ENCODE assay signal across 9 mouse cellular contexts in genomic region chr2:127483001-127483400, GRCm38 (mm10). TPM values are rescaled to one million over a fixed set of nuclear protein-coding genes. Genes with fewer than 3 reads are reported as not detected.
DNase-seq lines count a peak whose midpoint lies in the region; ATAC-seq and TF ChIP-seq lines count a peak whose summit lies in the region.
"Had no signal": no experiment of that assay in that cellular context is flagged by ENCODE, and none has a peak within 500 bp of the region (broad histone marks: within the 10 kb centered on the region; RNA-seq: fewer than 3 reads in every experiment).

No protein-coding gene starts in this region.

- no peak overlapping the region for H3K27ac ChIP-seq in heart, postnatal 0 days (ENCODE audit: low read depth)
- no peak overlapping the region for H3K27ac ChIP-seq in limb, embryonic 14.5 days (replicated peaks; ENCODE audit: low read depth, low read length)
- H3K27ac ChIP-seq in thymus, adult 2 months (ENCODE audit: control insufficient read depth, insufficient read depth, low read length): no peak overlapping the region

- TF ChIP-seq CTCF in heart, postnatal 0 days (IDR thresholded peaks at IDR 0.05; ENCODE audit: low read depth): no peak
- no peak for TF ChIP-seq CTCF in thymus, adult 2 months (IDR thresholded peaks at IDR 0.05; ENCODE audit: borderline replicate concordance, control insufficient read depth, extremely low read depth, insufficient read depth, low read length, poor library complexity)

- H3K36me3 ChIP-seq in heart, postnatal 0 days (replicated peaks; ENCODE audit: control insufficient read depth, insufficient read depth, low read length): no peaks in the 10 kb centered on the region
- H3K36me3 ChIP-seq in limb, embryonic 14.5 days (ENCODE audit: control insufficient read depth, insufficient read depth, low read length): no peaks in the 10 kb centered on the region
- H3K36me3 ChIP-seq in thymus, adult 2 months (ENCODE audit: control insufficient read depth, insufficient read depth, low read length): no peaks in the 10 kb centered on the region

- TF ChIP-seq POLR2A in limb, embryonic 14.5 days (IDR thresholded peaks at IDR 0.05; ENCODE audit: borderline replicate concordance, extremely low read depth, insufficient read depth, insufficient read length): no peak
- TF ChIP-seq POLR2A in thymus, adult 2 months (IDR thresholded peaks at IDR 0.05; ENCODE audit: control insufficient read depth, extremely low read depth, insufficient read depth, low read length, poor library complexity): no peak

- peak; percentile 35 to 54 for DNase-seq in cerebellum, postnatal 10 days
- DNase-seq in cerebellum, adult 9-10 months: no peak
- peak; percentile 26 for DNase-seq in embryo, embryonic 11 days
- no peak for DNase-seq in heart, postnatal 0 days (ENCODE audit: low spot score)
- DNase-seq in limb, embryonic 14.5 days (ENCODE audit: low spot score): no peak
- peak; percentile 31 for DNase-seq in neural tube, embryonic 10.5 days (ENCODE audit: extremely low spot score, low spot score)
- no peak for DNase-seq in gastrocnemius, postnatal 4 days (ENCODE audit: low spot score in 2 of 2)
- DNase-seq in thymus, adult 2 months: no peak

- H3K27me3 ChIP-seq in heart, postnatal 0 days (ENCODE audit: control insufficient read depth, insufficient read depth, low read length): peaks cover 70% of the 10 kb centered on the region
- H3K27me3 ChIP-seq in limb, embryonic 14.5 days (ENCODE audit: control insufficient read depth, insufficient read depth, low read length): peaks cover 47% of the 10 kb centered on the region
- peaks cover 9% of the 10 kb centered on the region for H3K27me3 ChIP-seq in thymus, adult 2 months (ENCODE audit: control insufficient read depth, insufficient read depth, low read length)

- H3K4me3 ChIP-seq in heart, postnatal 0 days (ENCODE audit: low read depth, low read length): peak overlapping the region; percentile 45
- peak overlapping the region; percentile 56 for H3K4me3 ChIP-seq in limb, embryonic 14.5 days (replicated peaks; ENCODE audit: low read length)
- H3K4me3 ChIP-seq in thymus, adult 2 months (ENCODE audit: control insufficient read depth, insufficient read depth, low read length): no peak overlapping the region

- under 1% methylated on average over 21 of the region's 21 CpGs for WGBS in heart, postnatal 0 days
- 1% methylated on average over 19 of the region's 21 CpGs for WGBS in limb, embryonic 14.5 days
- WGBS in thymus, adult 2 months: 2% methylated on average over 21 of the region's 21 CpGs

- H3K4me1 ChIP-seq in heart, postnatal 0 days (ENCODE audit: control insufficient read depth, insufficient read depth): peaks cover 11% of the 10 kb centered on the region
- peaks cover 6% of the 10 kb centered on the region; the same call in 1 of the 2 replicates for H3K4me1 ChIP-seq in limb, embryonic 14.5 days (ENCODE audit: control insufficient read depth, insufficient read depth, low read length)
- H3K4me1 ChIP-seq in thymus, adult 2 months (replicated peaks; ENCODE audit: control insufficient read depth, insufficient read depth, low read length): peaks cover 10% of the 10 kb centered on the region

- no peak for ATAC-seq in heart, postnatal 0 days (ENCODE audit: insufficient read depth, low read depth)
- ATAC-seq in limb, embryonic 14.5 days (ENCODE audit: low FRiP score, low read depth): no peak

- H3K4me2 ChIP-seq in heart, postnatal 0 days (ENCODE audit: low read depth, low read length): peak overlapping the region; percentile 65
- H3K4me2 ChIP-seq in limb, embryonic 14.5 days (replicated peaks; ENCODE audit: low read depth, low read length, severe bottlenecking): peak overlapping the region; percentile 97

- no peak overlapping the region for H3K9ac ChIP-seq in heart, postnatal 0 days (replicated peaks; ENCODE audit: low read depth, low read length)
- H3K9ac ChIP-seq in limb, embryonic 14.5 days (ENCODE audit: low read depth, low read length, severe bottlenecking): peak overlapping the region; percentile 60; the same call in 1 of the 2 replicates

- TF ChIP-seq EP300 in heart, postnatal 0 days (IDR thresholded peaks at IDR 0.05; ENCODE audit: low read depth): no peak

- no peaks in the 10 kb centered on the region for H3K9me3 ChIP-seq in heart, postnatal 0 days (replicated peaks; ENCODE audit: control insufficient read depth, low read length)
- H3K9me3 ChIP-seq in limb, embryonic 14.5 days (ENCODE audit: control insufficient read depth, low read length): no peaks in the 10 kb centered on the region

RNA-seq across cellular contexts. Expression of gene Fahd2a, which starts 38.6 kb away (rescaled TPM):
- 30.3 and 58.0 TPM in 2 replicates for total RNA-seq in heart, postnatal 0 days (2014; rRNA removed; ENCODE audit: low replicate concordance)
- polyA plus RNA-seq in heart, postnatal 0 days (2015; fragmentation: Nextera tagmentation; extraction: Ambion mirVana): 37.9 and 43.3 TPM in 2 replicates
- polyA plus RNA-seq in limb, embryonic 14.5 days (2012; rRNA removed): 14.6 and 22.2 TPM in 2 replicates
- polyA plus RNA-seq in limb, embryonic 14.5 days (2014; fragmentation: Nextera tagmentation; extraction: Ambion mirVana): 20.8 and 24.9 TPM in 2 replicates
- 10 to 100 TPM; 11.2 to 13.2 TPM for total RNA-seq in gastrocnemius, postnatal 4 days (2021)
- polyA plus RNA-seq in thymus, adult 2 months (2012; rRNA removed): 13.4 and 17.0 TPM in 2 replicates

RNA-seq across cellular contexts. Expression of gene Kcnip3, which starts 38.9 kb away (rescaled TPM):
- total RNA-seq in heart, postnatal 0 days (2014; rRNA removed; ENCODE audit: low replicate concordance): 3.5 and 7.9 TPM in 2 replicates
- polyA plus RNA-seq in heart, postnatal 0 days (2015; fragmentation: Nextera tagmentation; extraction: Ambion mirVana): 0.20 and 0.40 TPM in 2 replicates
- 4.2 and 4.3 TPM in 2 replicates for polyA plus RNA-seq in limb, embryonic 14.5 days (2012; rRNA removed)
- 2.3 and 3.2 TPM in 2 replicates for polyA plus RNA-seq in limb, embryonic 14.5 days (2014; fragmentation: Nextera tagmentation; extraction: Ambion mirVana)
- 1 to 10 TPM in 1 of 2 experiments, under 1 TPM in 1; 0.64 to 1.0 TPM for total RNA-seq in gastrocnemius, postnatal 4 days (2021)
- polyA plus RNA-seq in thymus, adult 2 months (2012; rRNA removed): 4.4 and 4.7 TPM in 2 replicates

RNA-seq across cellular contexts. Expression of gene Gpat2, which starts 58.0 kb away (rescaled TPM):
- total RNA-seq in heart, postnatal 0 days (2014; rRNA removed; ENCODE audit: low replicate concordance): 0.04 and 0.08 TPM in 2 replicates
- 0.04 and 0.20 TPM in 2 replicates for polyA plus RNA-seq in heart, postnatal 0 days (2015; fragmentation: Nextera tagmentation; extraction: Ambion mirVana)
- 0.31 and 0.37 TPM in 2 replicates for polyA plus RNA-seq in limb, embryonic 14.5 days (2012; rRNA removed)
- 0.14 and 0.39 TPM in 2 replicates for polyA plus RNA-seq in limb, embryonic 14.5 days (2014; fragmentation: Nextera tagmentation; extraction: Ambion mirVana)
- total RNA-seq in gastrocnemius, postnatal 4 days (2021): under 1 TPM; 0.10 to 0.17 TPM
- 0.31 and 0.85 TPM in 2 replicates for polyA plus RNA-seq in thymus, adult 2 months (2012; rRNA removed)
- total RNA-seq: hematopoietic stem cell, adult 5-6 weeks had no signal

RNA-seq across cellular contexts. Expression of gene Prom2, which starts 58.3 kb away (rescaled TPM):
- 0.04 and 6.0 TPM in 2 replicates for total RNA-seq in heart, postnatal 0 days (2014; rRNA removed; ENCODE audit: low replicate concordance)
- polyA plus RNA-seq in heart, postnatal 0 days (2015; fragmentation: Nextera tagmentation; extraction: Ambion mirVana): 0.03 and 0.08 TPM in 2 replicates
- polyA plus RNA-seq in limb, embryonic 14.5 days (2012; rRNA removed): 10.3 and 10.6 TPM in 2 replicates
- 9.3 and 9.5 TPM in 2 replicates for polyA plus RNA-seq in limb, embryonic 14.5 days (2014; fragmentation: Nextera tagmentation; extraction: Ambion mirVana)
- total RNA-seq in gastrocnemius, postnatal 4 days (2021): not detected
- polyA plus RNA-seq in thymus, adult 2 months (2012; rRNA removed): 4.8 and 5.5 TPM in 2 replicates

Comparison
In these comparisons a context has a peak if more than half of its experiments do, and no peak if none do; other contexts are left out.
1. DNase-seq: peak in cerebellum, postnatal 10 days (2 of 2), embryo, embryonic 11 days (single experiment) and neural tube, embryonic 10.5 days (single experiment); none in cerebellum, adult 9-10 months (single experiment), heart, postnatal 0 days (single experiment), limb, embryonic 14.5 days (single experiment), gastrocnemius, postnatal 4 days (0 of 2) and thymus, adult 2 months (single experiment).